Mouse (Mus musculus) hindbrain, embryonic 12.5 days (tissue): Measurements from ENCODE around the gene Cblb. TPM values are rescaled to one million over a fixed set of nuclear protein-coding genes. Genes with fewer than 3 reads are reported as not detected.
A peak's percentile ranks its signal among the peaks of the same experiment; 100 is the strongest.

Source experiments
- ATAC-seq: fragments of 200-750 bp; cut with Nextera tagmentation; 2 replicates; pipeline ENCODE4 v1.8.0; 2017; ENCODE audit warnings: moderate TSS enrichment; ENCODE audit not compliant: low FRiP score
- H3K27ac ChIP-seq: fragments of 300-500 bp; sonication (generic); 2 replicates; pipeline ENCODE4 v1.5.1; 2016; ENCODE audit warnings: mild to moderate bottlenecking
- H3K27me3 ChIP-seq: fragments of 300-500 bp; sonication (generic); 2 replicates; pipeline ENCODE4 v1.6.1; 2016; ENCODE audit warnings: mild to moderate bottlenecking
- H3K36me3 ChIP-seq: fragments of 300-500 bp; sonication (generic); 2 replicates; pipeline ENCODE4 v1.6.1; 2016; ENCODE audit warnings: mild to moderate bottlenecking
- H3K4me1 ChIP-seq: fragments of 300-500 bp; sonication (generic); 2 replicates; pipeline ENCODE4 v1.6.1; 2016
- H3K4me2 ChIP-seq: fragments of 300-500 bp; sonication (generic); replicated peaks from 2 replicates; pipeline ENCODE4 v1.6.1; 2016; ENCODE audit warnings: mild to moderate bottlenecking
- H3K4me3 ChIP-seq: fragments of 300-500 bp; sonication (generic); 2 replicates; pipeline ENCODE4 v1.5.1; 2016; ENCODE audit warnings: mild to moderate bottlenecking
- H3K9ac ChIP-seq: fragments of 300-500 bp; sonication (generic); 2 replicates; pipeline ENCODE4 v1.6.1; 2016; ENCODE audit warnings: mild to moderate bottlenecking, moderate library complexity
- H3K9me3 ChIP-seq: fragments of 300-500 bp; sonication (generic); replicated peaks from 2 replicates; pipeline ENCODE4 v1.6.1; 2016; ENCODE audit warnings: mild to moderate bottlenecking
- WGBS: fragments of 180-500 bp; shearing (Covaris S2); methylation state at CpG from one replicate; pipeline ENCODE4 v1.1.7; 2016; 5-methylcytosine and 5-hydroxymethylcytosine counted together
- polyA plus RNA-seq: library from polyadenylated mRNA; unstranded; fragments of >200 nt; fragmentation: Nextera tagmentation; extraction: Ambion mirVana; gene quantifications from 2 replicates; pipeline ENCODE4 v1.2.1, GENCODE M21; 2016

The Cblb gene
- polyA plus RNA-seq, 1 experiment from 2014 or later: 40.7 TPM

- Histone ChIP-seq H3K27me3 (no peaks in the 10 kb centered on the region), H3K4me2 (no peak overlapping the region), H3K9me3 (no peaks in the 10 kb centered on the region), H3K36me3 (no peaks in the 10 kb centered on the region), H3K4me1 (peaks cover 34% of the 10 kb centered on the region), H3K4me3 (no peak overlapping the region), H3K9ac (no peak overlapping the region), H3K27ac (no peak overlapping the region)
- 57% methylated on average over 4 of the region's 4 CpGs for WGBS
- ATAC-seq: no peak
Measured at GRCm38 (mm10) chr16:52061015-52061481, 30.0 kb downstream of the Cblb start.

GRCm38 (mm10) chr16:52064309-52065105 is 33.5 kb downstream of the Cblb start:
- no peaks in the 10 kb centered on the region for H3K27me3 ChIP-seq
- H3K9ac ChIP-seq: no peak overlapping the region
- H3K27ac ChIP-seq: peak overlapping the region; percentile 35; the same call in 1 of the 2 replicates
- peaks cover 22% of the 10 kb centered on the region for H3K4me1 ChIP-seq
- H3K4me2 ChIP-seq: no peak overlapping the region
- peak; percentile 57; the same call in 1 of the 2 replicates for ATAC-seq
- no peaks in the 10 kb centered on the region for H3K36me3 ChIP-seq
- H3K4me3 ChIP-seq: no peak overlapping the region
- 76% methylated on average over 12 of the region's 12 CpGs for WGBS
- H3K9me3 ChIP-seq: no peaks in the 10 kb centered on the region

GRCm38 (mm10) chr16:52067632-52068516 is 36.8 kb downstream of the Cblb start:
- Histone ChIP-seq H3K9me3 (no peaks in the 10 kb centered on the region), H3K4me2 (no peak overlapping the region), H3K27ac (no peak overlapping the region), H3K36me3 (no peaks in the 10 kb centered on the region), H3K4me1 (peaks cover 16% of the 10 kb centered on the region), H3K9ac (no peak overlapping the region), H3K4me3 (no peak overlapping the region), H3K27me3 (no peaks in the 10 kb centered on the region)
- 91% methylated on average over 10 of the region's 10 CpGs for WGBS
- ATAC-seq: no peak

GRCm38 (mm10) chr16:52068517-52068874 is 37.5 kb downstream of the Cblb start:
- no peaks in the 10 kb centered on the region for H3K36me3 ChIP-seq
- no peak for ATAC-seq

GRCm38 (mm10) chr16:52069648-52070047 is 38.6 kb downstream of the Cblb start:
- no peak overlapping the region for H3K4me2 ChIP-seq
- ATAC-seq: no peak
- H3K4me1 ChIP-seq: peaks cover 12% of the 10 kb centered on the region
- H3K27me3 ChIP-seq: no peaks in the 10 kb centered on the region
- H3K9me3 ChIP-seq: no peaks in the 10 kb centered on the region
- no peak overlapping the region for H3K9ac ChIP-seq
- no peaks in the 10 kb centered on the region for H3K36me3 ChIP-seq
- 97% methylated on average over 6 of the region's 6 CpGs for WGBS
- no peak overlapping the region for H3K4me3 ChIP-seq
- H3K27ac ChIP-seq: no peak overlapping the region

More at GRCm38 (mm10) chr16:52068517-52068874, 37.5 kb downstream of the Cblb start:
- Histone ChIP-seq H3K27me3 (no peaks in the 10 kb centered on the region), H3K4me2 (no peak overlapping the region), H3K4me1 (peaks cover 16% of the 10 kb centered on the region), H3K4me3 (no peak overlapping the region), H3K9me3 (no peaks in the 10 kb centered on the region), H3K9ac (no peak overlapping the region), H3K27ac (no peak overlapping the region)
- 96% methylated on average over 3 of the region's 3 CpGs for WGBS

- ATAC-seq: no peak
- Histone ChIP-seq H3K36me3 (no peaks in the 10 kb centered on the region), H3K9me3 (no peaks in the 10 kb centered on the region), H3K9ac (no peak overlapping the region), H3K4me1 (peaks cover 12% of the 10 kb centered on the region), H3K4me2 (no peak overlapping the region), H3K4me3 (no peak overlapping the region), H3K27me3 (no peaks in the 10 kb centered on the region), H3K27ac (no peak overlapping the region)
- WGBS: 94% methylated on average over 5 of the region's 5 CpGs
Measured at GRCm38 (mm10) chr16:52070128-52070527, 39.1 kb downstream of the Cblb start.

- Histone ChIP-seq H3K4me2 (no peak overlapping the region), H3K9ac (no peak overlapping the region), H3K4me1 (peaks cover 12% of the 10 kb centered on the region), H3K36me3 (no peaks in the 10 kb centered on the region), H3K9me3 (no peaks in the 10 kb centered on the region), H3K27me3 (no peaks in the 10 kb centered on the region), H3K27ac (peak overlapping the region; percentile 12; the same call in 1 of the 2 replicates), H3K4me3 (no peak overlapping the region)
- no peak for ATAC-seq
- WGBS: 72% methylated on average over 2 of the region's 2 CpGs
Measured at GRCm38 (mm10) chr16:52071290-52071689, 40.3 kb downstream of the Cblb start.

- Histone ChIP-seq H3K4me1 (peaks cover 12% of the 10 kb centered on the region), H3K4me3 (no peak overlapping the region), H3K9ac (no peak overlapping the region), H3K9me3 (no peaks in the 10 kb centered on the region), H3K27ac (no peak overlapping the region), H3K27me3 (no peaks in the 10 kb centered on the region), H3K36me3 (no peaks in the 10 kb centered on the region), H3K4me2 (no peak overlapping the region)
- no peak for ATAC-seq
- 72% methylated on average over 6 of the region's 6 CpGs for WGBS
Measured at GRCm38 (mm10) chr16:52071766-52072209, 40.8 kb downstream of the Cblb start.

GRCm38 (mm10) chr16:52076652-52077051 is 45.6 kb downstream of the Cblb start:
- ATAC-seq: no peak
- H3K4me2 ChIP-seq: no peak overlapping the region
- no peaks in the 10 kb centered on the region for H3K9me3 ChIP-seq
- WGBS: 83% methylated on average over 7 of the region's 7 CpGs
- H3K4me3 ChIP-seq: no peak overlapping the region
- H3K36me3 ChIP-seq: no peaks in the 10 kb centered on the region
- no peak overlapping the region for H3K27ac ChIP-seq
- no peak overlapping the region for H3K9ac ChIP-seq
- H3K27me3 ChIP-seq: no peaks in the 10 kb centered on the region
- peaks cover 3% of the 10 kb centered on the region for H3K4me1 ChIP-seq

GRCm38 (mm10) chr16:52077901-52078300 is 46.9 kb downstream of the Cblb start:
- H3K4me2 ChIP-seq: no peak overlapping the region
- H3K27me3 ChIP-seq: no peaks in the 10 kb centered on the region

GRCm38 (mm10) chr16:52078758-52079474 is 47.9 kb downstream of the Cblb start:
- WGBS: 90% methylated on average over 9 of the region's 9 CpGs

More at GRCm38 (mm10) chr16:52077901-52078300, 46.9 kb downstream of the Cblb start:
- H3K36me3 ChIP-seq: no peaks in the 10 kb centered on the region
- H3K27ac ChIP-seq: no peak overlapping the region
- H3K9ac ChIP-seq: no peak overlapping the region
- no peak overlapping the region for H3K4me3 ChIP-seq
- H3K9me3 ChIP-seq: no peaks in the 10 kb centered on the region
- WGBS: 79% methylated on average over 4 of the region's 4 CpGs
- ATAC-seq: no peak
- no peaks in the 10 kb centered on the region for H3K4me1 ChIP-seq

GRCm38 (mm10) chr16:52079475-52079823 is 48.4 kb downstream of the Cblb start:
- 95% methylated on average over 8 of the region's 8 CpGs for WGBS
- Histone ChIP-seq H3K4me3 (no peak overlapping the region), H3K9ac (no peak overlapping the region), H3K4me1 (no peaks in the 10 kb centered on the region), H3K27me3 (no peaks in the 10 kb centered on the region), H3K27ac (no peak overlapping the region), H3K36me3 (no peaks in the 10 kb centered on the region), H3K9me3 (no peaks in the 10 kb centered on the region), H3K4me2 (no peak overlapping the region)
- no peak for ATAC-seq

More at GRCm38 (mm10) chr16:52078758-52079474, 47.9 kb downstream of the Cblb start:
- ATAC-seq: no peak
- Histone ChIP-seq H3K36me3 (no peaks in the 10 kb centered on the region), H3K9ac (no peak overlapping the region), H3K4me2 (no peak overlapping the region), H3K9me3 (no peaks in the 10 kb centered on the region), H3K27me3 (no peaks in the 10 kb centered on the region), H3K4me3 (no peak overlapping the region), H3K4me1 (no peaks in the 10 kb centered on the region), H3K27ac (no peak overlapping the region)
